Mouse (Mus musculus) urinary bladder, adult 2 months (tissue): ENCODE results near the gene Dip2c. TPM values are rescaled to one million over a fixed set of nuclear protein-coding genes. Genes with fewer than 3 reads are reported as not detected.

ENCODE experiments used
- DNase-seq: peaks from one replicate; pipeline ENCODE4 v3.0.0; 2022; ENCODE audit warnings: low spot score
- polyA plus RNA-seq: library from polyadenylated mRNA; depleted of rRNA; stranded (reverse); fragments of >200 nt; gene quantifications from 2 replicates; pipeline ENCODE4 v1.2.3, GENCODE M21; 2012

Dip2c gene
- polyA plus RNA-seq, 1 experiment, result 14.8 TPM

- no peak for DNase-seq
These were observed 391.7 kb downstream of the Dip2c start for GRCm38 (mm10) chr13:9667954-9668496.

DNA sequence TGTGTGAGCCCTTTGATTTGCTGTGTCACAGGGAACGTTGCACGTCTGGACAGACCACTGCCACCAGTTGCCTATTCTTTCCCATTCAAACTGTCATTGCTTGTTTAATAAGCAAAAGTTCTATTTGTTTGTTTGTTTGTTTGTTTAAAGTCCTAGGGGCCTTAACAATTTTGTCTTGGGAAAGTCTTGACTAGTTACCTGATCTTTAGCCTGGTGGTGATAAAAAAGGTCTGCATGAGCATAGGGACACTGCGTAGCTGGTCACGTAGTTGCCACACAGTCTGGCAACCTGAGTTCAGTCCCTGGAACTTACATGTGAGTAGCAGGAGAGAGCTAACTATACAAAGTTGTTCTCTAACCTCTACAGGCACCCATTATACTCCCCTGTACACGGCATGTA is 392.9 kb downstream of the Dip2c start:
- DNase-seq, result no peak

DNA sequence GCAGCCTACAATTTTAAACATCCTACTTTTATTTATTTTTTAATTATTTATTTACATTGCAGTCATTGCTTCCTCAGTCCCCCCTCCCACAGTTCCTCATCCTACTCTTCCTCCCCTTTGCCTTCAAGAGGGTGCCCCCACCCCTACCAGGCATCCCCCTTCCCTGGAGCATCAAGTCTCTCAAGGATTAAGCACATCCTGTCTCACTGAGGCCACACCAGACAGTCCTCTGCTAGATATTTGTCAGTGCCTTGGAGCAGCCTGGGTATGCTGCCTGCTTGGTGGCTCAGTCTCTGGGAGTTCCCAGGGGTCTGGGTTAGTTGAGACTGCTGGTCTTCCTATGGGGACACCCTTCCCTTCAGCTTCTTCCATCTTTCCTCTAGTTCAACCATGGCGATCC is 397.8 kb downstream of the Dip2c start:
- no peak for DNase-seq

DNA sequence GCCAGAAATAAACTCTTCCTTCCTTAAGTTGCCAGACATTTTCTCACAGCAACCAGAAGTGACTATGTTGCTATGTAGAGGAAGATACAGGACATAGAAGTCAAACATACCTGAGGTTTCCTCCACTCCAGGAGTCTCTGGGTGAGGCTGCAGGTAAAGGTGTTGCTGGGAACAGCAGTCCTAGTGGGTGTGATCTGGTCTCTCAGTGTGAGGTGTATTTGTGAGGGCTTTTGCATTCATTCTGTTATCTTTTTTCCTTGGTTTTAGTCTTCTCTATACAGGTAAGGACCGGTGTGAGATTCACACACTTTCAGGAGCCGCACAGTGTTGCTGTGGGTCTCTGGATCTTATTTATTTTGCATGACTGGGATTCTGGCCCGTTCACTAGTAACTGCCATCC is 405.2 kb downstream of the Dip2c start:
- no peak for DNase-seq

DNA sequence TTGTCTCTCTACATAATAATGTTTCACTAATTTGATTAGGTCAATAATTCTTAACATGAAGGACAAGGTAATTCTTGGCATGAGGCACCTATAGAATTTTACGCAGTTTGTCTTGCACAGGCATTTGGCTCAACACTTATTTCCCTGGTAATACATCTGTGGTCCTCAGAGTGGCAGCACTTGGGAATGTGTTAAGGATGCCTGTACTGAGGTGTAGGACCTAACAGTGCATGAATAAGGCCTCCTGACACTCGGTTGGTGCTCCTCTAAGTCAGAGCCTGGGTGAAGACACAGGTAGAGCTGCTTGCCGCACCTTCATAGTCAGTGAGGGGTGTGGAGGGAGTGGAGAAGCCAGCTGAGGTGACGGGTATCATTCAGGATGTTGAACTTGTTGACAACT is 407.0 kb downstream of the Dip2c start:
- no peak for DNase-seq

DNA sequence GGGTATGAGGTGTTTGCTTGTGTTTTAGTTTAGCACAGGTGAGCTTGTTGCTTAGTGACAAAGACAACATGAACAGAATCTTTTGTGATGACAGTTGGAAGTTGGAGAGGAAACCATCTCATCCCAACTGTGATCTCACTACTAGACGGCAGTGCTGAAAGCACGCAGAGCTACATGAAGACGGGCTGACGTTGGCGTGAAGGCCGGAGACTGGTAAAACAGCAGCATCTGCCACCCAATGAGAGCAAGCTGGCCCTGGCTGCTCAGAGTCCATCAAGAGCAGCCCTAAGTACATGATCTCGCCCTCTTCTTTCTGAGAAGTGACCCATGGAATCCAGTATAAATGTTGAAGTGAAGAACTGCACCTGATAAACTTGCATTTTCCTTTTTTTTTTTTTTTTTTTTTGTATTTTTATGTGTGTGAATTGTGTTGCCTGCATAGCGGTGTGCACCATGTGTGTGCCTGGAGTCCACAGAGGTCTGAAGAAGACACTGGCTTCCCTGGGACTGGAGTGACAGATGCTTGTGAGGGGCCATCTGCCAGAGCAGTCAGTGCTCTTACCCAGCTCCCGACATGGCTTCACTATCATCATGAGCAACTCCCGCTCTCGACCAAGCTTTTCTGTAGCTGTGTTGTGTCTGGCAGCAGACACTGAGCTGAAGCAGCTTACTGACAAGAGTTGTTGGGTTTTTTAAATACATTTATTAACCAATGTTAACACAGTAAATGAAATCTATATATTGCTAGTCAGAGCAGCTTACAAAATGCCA is 408.0 kb downstream of the Dip2c start:
- no peak for DNase-seq

DNA sequence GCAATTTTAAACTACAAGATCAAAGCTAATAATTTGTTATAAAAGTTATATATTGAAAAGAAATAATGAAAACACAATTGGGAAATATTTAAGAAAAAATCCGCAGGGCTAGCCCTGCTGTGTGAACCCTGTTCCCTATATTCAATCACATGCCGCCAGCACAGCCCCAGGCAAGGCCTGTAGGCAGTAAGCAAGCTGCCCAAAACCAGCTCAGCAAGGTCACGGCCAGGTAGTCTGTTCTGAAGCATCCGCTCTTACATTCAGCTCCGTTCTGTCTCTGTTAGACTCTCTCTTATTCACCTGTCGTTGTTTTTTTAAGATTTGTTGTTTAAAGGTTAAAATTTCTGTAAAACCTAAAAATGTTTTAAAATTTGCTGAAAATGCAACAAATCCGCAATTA is 409.9 kb downstream of the Dip2c start:
- no peak for DNase-seq

DNA sequence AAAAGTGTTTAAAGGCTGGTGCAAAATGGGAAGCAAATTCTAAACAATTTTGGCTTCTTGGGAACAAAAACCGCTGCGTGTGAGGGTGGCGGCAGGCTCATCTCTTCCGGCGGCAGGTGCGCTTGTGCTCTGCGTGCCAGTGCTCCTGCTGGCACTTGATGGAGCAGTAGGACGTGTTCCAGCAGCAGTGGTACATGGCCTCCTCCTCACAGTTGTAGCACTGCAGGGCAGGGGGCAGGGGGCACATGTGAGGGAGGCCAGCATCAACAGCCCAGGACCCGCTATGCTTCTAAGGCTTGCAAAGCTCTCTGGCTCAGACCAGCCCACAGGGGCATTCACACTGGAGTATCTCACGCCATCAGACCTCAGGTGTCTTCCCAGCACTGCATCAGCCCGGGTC is 410.4 kb downstream of the Dip2c start:
- DNase-seq, result no peak

DNA sequence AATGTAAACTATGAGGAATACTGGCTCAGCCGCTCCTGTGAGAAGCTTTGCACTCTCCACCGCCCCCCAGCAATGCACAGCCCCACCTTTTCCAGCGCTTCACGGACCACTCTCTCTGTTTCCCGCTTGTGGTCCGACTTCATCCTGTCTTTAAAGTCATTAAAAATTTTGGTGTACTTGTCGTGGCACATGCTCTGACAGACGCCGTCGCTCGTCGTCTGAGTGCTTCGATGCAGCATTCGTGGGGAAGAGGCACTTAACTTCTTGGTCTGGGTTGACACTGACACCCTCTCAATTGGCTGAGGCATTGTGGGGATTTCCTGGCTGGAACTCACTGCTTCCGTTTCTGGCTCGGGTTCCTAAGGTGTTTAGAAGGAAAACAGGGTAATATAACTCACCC is 413.0 kb downstream of the Dip2c start:
- DNase-seq, result no peak

DNA sequence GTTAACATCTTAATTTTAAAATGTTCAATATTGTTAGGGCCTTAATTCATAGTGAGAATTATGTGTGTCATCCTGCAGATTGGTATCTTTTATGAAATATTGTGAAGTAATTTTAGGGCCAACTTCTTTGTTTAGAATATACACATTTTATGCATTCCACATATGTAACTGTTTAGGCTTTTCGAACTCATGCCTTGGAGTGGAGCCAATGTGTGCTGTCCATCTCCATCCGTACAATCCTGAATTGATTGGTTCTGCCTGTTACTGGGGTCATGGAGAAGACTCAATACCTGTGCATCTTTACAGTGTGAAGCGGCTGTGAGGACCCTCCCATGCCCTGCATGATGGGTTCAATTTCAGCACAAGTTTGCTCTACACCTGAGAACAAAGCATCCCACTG is 416.5 kb downstream of the Dip2c start:
- DNase-seq, result no peak

- DNase-seq, result no peak
These were observed 418.3 kb downstream of the Dip2c start for GRCm38 (mm10) chr13:9694651-9695050.

DNA sequence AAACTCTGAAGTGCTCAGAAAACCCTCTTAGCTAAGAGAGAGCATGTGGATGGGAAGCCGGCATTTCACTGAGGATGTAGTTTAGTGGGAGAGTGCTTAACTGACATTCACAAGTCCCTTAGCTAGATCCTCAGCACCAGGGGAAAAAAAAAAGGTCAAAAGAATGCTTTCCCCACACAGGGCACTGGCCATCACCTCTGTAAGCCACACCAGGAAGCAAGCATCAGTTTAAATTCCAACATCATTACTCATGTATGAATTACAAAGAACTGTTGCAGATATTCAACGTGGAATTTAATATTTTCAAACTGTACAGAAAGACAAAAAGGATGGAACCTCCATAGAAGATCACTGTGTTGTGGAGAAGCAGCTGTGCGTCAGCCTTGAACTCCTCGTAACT is 419.1 kb downstream of the Dip2c start:
- no peak for DNase-seq

DNA sequence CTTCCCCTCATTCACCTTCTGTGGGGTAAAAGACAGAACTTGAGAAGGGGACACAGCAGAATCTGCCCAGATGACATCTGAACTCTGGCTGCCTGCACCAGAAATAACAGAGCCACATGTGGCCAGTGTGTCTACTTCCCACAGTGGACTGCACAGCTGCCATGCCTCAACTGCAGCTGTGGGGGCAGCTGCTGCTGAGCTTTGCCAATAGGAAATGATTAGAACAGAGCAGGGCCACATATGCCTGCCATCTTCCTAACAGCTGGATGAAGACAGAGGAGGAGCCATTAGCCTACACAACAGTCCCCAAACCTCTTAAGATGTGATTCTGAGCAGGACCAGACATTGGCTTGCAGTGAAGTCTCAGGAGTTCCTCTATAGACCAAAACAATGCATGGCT is 419.5 kb downstream of the Dip2c start:
- no peak for DNase-seq

DNA sequence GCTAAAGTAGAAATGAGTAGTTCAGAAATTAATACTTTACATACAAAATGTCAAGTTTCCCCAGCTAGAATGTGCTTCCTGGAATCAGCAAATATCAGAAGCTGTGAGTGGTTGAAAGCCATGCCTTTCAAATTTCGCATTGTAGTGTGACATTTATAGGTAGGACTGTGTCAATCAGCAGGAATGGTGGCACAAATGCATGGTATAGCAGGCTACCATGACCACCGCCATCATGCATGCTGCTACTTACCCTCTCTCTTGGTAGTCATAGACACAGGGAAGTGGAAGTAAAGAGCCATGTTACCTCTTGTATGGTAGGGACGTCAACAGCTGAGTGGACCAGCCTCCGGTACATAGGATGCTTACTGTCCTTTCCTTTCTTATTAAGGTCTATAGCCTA is 421.0 kb downstream of the Dip2c start:
- no peak for DNase-seq

DNA sequence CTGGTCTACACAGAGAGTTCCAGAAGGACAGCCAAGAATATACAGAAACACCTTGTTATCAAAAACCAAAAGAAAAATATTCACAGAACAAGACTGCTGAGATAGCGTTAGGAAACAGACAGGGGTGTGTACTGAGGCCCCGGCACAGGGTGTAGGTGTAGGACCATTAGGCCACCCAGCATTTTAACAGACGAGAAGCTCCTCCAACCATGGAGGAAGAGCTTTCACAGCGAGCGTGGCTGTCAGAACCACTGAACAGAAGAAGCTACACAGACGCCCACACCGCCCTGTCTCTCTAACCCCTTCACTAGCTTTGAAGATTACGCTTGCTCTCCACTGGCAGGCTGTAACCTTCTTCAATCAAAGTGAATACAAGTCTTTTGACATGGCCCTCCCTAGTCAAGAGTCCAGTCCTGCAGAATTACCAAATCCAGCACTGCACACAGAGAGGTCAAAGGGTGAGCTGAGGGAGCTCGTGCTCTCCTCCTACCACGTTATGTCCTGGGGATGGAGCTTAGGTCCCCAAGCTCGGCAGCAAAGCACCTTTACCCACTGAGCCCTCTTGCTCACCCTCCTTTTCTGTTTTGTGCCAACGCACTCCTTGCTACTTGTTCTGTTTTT is 426.4 kb downstream of the Dip2c start:
- DNase-seq, result no peak

- DNase-seq, result no peak
These were observed 430.4 kb downstream of the Dip2c start for GRCm38 (mm10) chr13:9706720-9707119.

- no peak for DNase-seq
These were observed 432.3 kb downstream of the Dip2c start for GRCm38 (mm10) chr13:9708433-9709240.

DNA sequence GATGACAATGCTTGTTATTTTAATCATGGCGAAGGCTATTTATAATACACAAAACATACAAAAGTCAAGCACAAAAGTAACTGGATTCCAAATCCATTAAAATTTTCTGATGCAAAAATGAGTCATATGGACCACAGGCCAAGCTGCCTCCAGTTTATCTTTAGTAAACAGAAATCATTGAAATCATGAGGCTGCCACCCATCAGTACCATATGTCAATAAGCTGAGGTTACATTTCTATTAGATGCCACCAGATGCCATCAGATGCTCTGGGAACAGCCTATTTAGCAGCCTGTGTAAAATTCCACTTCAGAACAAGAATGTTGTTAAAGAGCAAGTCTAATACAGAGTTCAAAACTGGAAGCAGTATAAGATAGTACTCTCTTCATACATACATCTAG is 436.1 kb downstream of the Dip2c start:
- no peak for DNase-seq

DNA sequence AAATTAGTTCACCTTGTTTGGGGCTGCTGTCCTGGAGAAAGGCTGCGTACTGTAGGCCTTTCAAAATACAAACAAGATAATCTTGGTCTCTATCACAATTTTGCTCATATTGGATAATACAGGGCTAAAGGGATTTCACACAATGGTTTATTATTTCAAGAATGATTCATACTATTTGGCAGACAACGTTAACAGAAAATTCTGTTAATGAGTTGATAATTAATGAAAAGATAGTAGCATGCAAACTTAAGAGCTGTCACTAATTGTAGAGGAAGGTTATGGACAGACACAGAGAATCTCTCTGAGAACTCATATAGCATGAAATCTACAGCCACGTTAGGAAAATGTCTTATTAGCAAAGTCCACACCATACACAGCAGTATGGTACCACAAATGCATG is 436.6 kb downstream of the Dip2c start:
- DNase-seq, result no peak

- no peak for DNase-seq
These were observed 437.3 kb downstream of the Dip2c start for GRCm38 (mm10) chr13:9713462-9714134.

DNA sequence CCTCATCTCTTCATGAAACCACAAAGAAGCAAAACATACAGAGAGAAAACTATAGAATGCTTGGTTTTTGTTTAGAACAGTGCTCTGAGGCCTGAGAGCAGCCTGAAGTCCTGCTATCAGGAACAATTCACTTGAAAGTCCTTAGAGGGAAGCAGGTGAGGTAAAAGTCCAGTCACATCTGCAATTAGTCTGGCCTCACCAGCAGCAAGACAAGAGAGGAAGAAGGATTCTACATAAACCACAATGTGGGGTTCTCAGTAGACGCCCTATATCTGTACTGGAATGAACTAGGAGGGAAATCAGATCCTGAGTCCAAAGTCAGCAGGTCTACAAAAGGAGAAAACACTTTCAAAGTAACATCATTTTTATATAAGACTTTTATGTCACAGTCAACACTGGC is 438.9 kb downstream of the Dip2c start:
- no peak for DNase-seq
